Mouse (Mus musculus) gastrocnemius, postnatal 4 days (tissue): Measurements from ENCODE around the gene Cypt4. TPM values are rescaled to one million over a fixed set of nuclear protein-coding genes. Genes with fewer than 3 reads are reported as not detected.
"Not testable (repeated sequence)": the region's sequence is repeated elsewhere in the genome, so short reads cannot be mapped to it uniquely, and the experiment has no call there.

Experiments used
- DNase-seq, 2 experiments: peaks; one replicate each; pipeline ENCODE4 v3.0.0; 2021 to 2022; ENCODE audit warnings: low spot score in 2 of 2, mixed read lengths in 2 of 2
- long read RNA-seq, 2 experiments: library from polyadenylated mRNA; stranded (forward); transcript quantifications; one replicate each; pipeline ENCODE4 v2.0.0; 2021
- total RNA-seq, 2 experiments: library from RNA; stranded (reverse); gene quantifications; 2 replicates each; pipeline ENCODE4 v1.2.3; 2021

Gene Cypt4
- not detected for total RNA-seq
- long read RNA-seq, experiment 1, result 0 reads
- long read RNA-seq, experiment 2, result 0 reads

DNA sequence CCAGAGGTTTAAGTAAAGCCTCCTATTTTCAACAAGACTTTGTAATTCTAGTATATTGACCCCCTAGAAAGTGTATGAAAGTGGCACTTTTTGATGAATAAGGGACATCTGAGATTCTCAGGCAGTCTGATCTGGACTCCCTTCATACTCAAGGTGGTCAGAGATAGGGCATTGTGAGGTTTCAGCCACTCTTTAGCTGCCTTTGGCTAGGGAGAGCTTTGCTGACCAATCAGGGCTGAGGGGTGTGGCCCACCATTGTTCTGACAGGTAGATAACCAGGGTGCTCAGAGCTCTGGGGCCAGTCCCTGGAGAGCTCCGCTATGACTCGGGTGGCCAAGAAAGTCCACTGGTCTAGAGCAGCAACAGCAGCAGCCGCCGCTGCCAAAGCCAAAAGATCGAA, at the start of gene Cypt4:
TSS of gene Cypt4 (plus strand) at position 301 of the 400 bp plus-strand sequence.
- no peak for DNase-seq

GRCm38 (mm10) chr9:24637341-24637740, 12.3 kb downstream of the Cypt4 start:
- not testable (repeated sequence) for DNase-seq

Other genes with a start within 250 kb of the Cypt4 start
- gene Dpy19l1, start 122.1 kb upstream of the Cypt4 start, total RNA-seq, result 10 to 100 TPM; 27.1 to 27.4 TPM
- not detected for gene Dpy19l2, start 71.1 kb downstream of the Cypt4 start, total RNA-seq
- under 1 TPM in 1 of 2 experiments, not detected in 1; 0.25 TPM for gene Tbx20, start 149.1 kb downstream of the Cypt4 start, total RNA-seq